Mouse (Mus musculus): ENCODE measurements at regions not wholly inside any gene's neighbourhood (a gene's known extent, or its start where the extent isn't known, plus 50 kb on each side); places are given as distances from the start of the nearest gene placed in this dataset.

DNA sequence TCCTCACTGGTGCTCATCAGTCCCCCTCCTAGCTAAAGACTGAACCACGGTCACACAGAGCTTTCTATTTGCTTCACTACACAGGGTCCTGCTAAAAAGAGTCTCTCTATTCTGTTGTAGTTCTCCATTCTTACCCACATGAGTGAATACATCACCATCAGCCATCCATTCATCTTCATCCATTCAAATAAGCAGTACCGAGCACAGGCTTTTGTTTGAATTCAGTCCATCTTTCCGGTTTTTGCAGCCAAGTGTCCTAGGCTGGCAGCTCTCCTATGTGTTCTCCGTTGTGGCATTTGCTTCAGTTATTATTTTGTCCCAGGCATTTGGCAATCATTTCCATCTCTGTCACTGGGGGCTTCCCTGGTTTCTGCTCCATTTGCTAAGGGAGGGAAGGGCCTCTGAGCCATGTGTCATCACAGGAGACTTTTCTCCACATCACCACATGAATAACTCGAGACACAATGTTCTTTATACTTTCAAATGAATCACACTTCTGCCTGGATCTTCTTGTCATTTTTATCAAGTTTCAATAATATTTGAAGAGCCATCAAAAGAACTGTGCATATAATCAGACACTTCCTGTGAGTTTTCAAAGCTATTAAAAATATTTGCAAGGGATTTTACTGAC is 366.1 kb downstream of the Dnajb9 start:
- no peak for DNase-seq (ENCODE audit: low read depth, low spot score)

DNA sequence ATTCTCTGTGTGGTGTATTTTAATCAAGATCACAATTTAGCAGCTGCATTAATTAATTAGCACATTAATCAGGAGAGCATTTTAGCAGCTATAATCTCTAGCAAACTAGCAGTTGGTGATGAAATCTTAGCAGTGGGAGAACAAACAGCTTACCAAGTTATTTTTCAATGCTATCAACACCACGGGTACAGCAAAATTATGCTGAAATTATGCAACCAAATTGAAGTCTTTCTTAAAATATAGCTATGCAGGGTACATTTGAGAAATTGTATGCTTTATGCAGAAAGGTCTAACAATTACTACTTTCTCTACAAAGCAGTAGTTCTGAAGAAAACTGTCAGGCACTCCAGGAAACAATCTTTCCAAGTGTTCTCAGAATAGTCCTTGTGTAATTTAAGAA is 378.1 kb downstream of the Dnajb9 start:
- no peak for DNase-seq (ENCODE audit: low read depth, low spot score)

GRCm38 (mm10) chr12:43828641-43829040 is 381.5 kb downstream of the Dnajb9 start:
- DNase-seq (ENCODE audit: low read depth, low spot score) = no peak

GRCm38 (mm10) chr12:43827901-43828300 is 382.2 kb downstream of the Dnajb9 start:
- DNase-seq (ENCODE audit: low read depth, low spot score) = no peak

DNA sequence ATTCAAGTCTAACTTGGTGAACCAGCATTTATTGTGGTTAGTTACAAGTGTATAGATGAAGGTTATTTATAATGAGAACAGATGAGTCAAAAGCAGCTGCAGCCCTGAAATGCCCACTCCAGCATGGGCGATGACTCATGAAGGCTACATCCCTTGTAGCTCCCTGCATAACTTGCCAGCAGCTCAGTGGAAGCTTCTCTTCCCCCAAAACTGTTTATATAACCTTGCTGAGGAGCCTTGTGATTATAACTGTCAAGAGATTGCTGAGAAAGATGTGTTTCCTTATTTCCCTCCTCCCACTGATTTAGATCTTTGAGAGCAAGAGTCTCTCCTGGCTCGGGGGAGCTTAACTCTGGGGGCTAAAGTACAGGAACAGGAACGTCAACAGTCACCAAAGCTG is 382.8 kb downstream of the Dnajb9 start:
- DNase-seq (ENCODE audit: low read depth, low spot score) = no peak

DNA sequence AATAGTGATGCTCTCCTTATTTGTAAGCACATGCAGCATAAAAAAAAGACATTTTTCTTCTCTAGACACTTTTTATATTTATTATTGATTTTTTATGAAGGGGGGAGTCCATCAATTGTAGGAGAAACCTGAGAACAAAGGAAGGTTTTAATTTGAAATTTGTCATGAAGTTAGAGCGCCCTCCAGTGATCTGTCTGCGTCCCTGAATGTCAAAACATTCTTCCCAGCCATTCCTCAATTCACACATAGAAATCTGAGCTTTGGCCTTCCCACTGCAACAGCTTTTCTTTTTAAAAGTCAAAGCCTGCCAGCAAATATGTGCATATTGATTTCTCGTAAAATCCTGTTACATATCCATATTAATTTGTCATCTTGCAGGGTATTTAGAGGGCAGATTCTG is 396.6 kb downstream of the Dnajb9 start:
- DNase-seq (ENCODE audit: low read depth, low spot score) = no peak

GRCm38 (mm10) chr12:43772766-43773165 is 437.4 kb downstream of the Dnajb9 start:
- no peak for DNase-seq (ENCODE audit: low read depth, low spot score)

DNA sequence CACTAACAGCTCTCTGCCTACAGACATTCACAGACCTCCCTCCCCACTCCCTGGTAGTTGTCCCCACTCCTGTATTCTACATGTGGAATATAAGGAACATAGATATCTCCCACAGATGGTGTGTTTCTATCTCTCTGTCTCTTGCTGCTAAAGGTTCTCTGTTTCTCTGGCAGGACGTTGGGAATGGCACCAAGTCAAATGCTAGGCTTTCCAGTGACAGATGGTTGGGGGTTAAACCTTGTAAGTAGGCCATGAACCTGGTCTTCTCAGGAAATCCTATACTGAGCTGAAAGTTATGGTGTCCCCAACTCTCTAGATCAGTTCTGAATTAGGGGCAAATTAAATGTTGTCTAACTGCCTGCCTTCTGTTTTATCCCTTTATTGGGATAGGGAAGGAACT is 448.0 kb downstream of the Dnajb9 start:
- DNase-seq (ENCODE audit: low read depth, low spot score) = no peak

All from retina, adult 2 months (tissue).